Mouse (Mus musculus) hindbrain, postnatal 0 days (tissue): Measurements from ENCODE around the gene Pdzk1ip1. TPM values are rescaled to one million over a fixed set of nuclear protein-coding genes. Genes with fewer than 3 reads are reported as not detected.

ENCODE experiments used
- ATAC-seq: fragments of 200-750 bp; cut with Nextera tagmentation; 2 replicates; pipeline ENCODE4 v1.8.0; 2017; ENCODE audit warnings: mild to moderate bottlenecking, moderate TSS enrichment, moderate library complexity
- DNase-seq: peaks from one replicate; pipeline ENCODE4 v3.0.0-alpha.2; 2015; ENCODE audit warnings: low spot score
- H3K27ac ChIP-seq: fragments of 300-500 bp; sonication (generic); 2 replicates; pipeline ENCODE4 v1.5.1; 2014; ENCODE audit warnings: mild to moderate bottlenecking
- H3K27me3 ChIP-seq: fragments of 300-500 bp; sonication (generic); 2 replicates; pipeline ENCODE4 v1.6.1; 2014; ENCODE audit warnings: low read length, mixed read lengths; ENCODE audit not compliant: insufficient read depth
- H3K36me3 ChIP-seq: fragments of 300-500 bp; sonication (generic); 2 replicates; pipeline ENCODE4 v1.6.1; 2014; ENCODE audit warnings: low read length, mixed read lengths; ENCODE audit not compliant: insufficient read depth
- H3K4me1 ChIP-seq: fragments of 300-500 bp; sonication (generic); 2 replicates; pipeline ENCODE4 v1.6.1; 2014; ENCODE audit warnings: antibody characterized with exemption, low read length, mixed read lengths; ENCODE audit not compliant: insufficient read depth
- H3K4me2 ChIP-seq: fragments of 300-500 bp; sonication (generic); 2 replicates; pipeline ENCODE4 v1.6.1; 2014; ENCODE audit warnings: low read depth, mild to moderate bottlenecking, low read length, moderate library complexity, mixed read lengths
- H3K4me3 ChIP-seq: fragments of 300-500 bp; sonication (generic); 2 replicates; pipeline ENCODE4 v1.5.1; 2014; ENCODE audit warnings: low read length
- H3K9ac ChIP-seq: fragments of 300-500 bp; sonication (generic); replicated peaks from 2 replicates; pipeline ENCODE4 v1.6.1; 2014; ENCODE audit warnings: mild to moderate bottlenecking, low read length, moderate library complexity, mixed read lengths
- H3K9me3 ChIP-seq: fragments of 300-500 bp; sonication (generic); 2 replicates; pipeline ENCODE4 v1.6.1; 2016; ENCODE audit warnings: low read length, mixed read lengths
- CTCF ChIP-seq: IDR thresholded peaks from 2 replicates; pipeline ENCODE4 v1.5.1; 2016; ENCODE audit warnings: antibody characterized with exemption, control low read depth, low read depth
- WGBS: fragments of 180-500 bp; shearing (Covaris S2); extraction: QIAGEN DNeasy Blood & Tissue Kit; methylation state at CpG from one replicate; pipeline ENCODE4 v1.1.7; 2014; 5-methylcytosine and 5-hydroxymethylcytosine counted together
- polyA plus RNA-seq: library from polyadenylated mRNA; unstranded; fragments of >200 nt; fragmentation: Nextera tagmentation; extraction: Ambion mirVana; gene quantifications from 2 replicates; pipeline ENCODE4 v1.2.1, GENCODE M21; 2015
- total RNA-seq: library from RNA; depleted of rRNA; stranded (reverse); fragments of >200 nt; gene quantifications from 2 replicates; pipeline ENCODE4 v1.2.3, GENCODE M21; 2014

The Pdzk1ip1 gene
- total and polyA plus RNA-seq, 2 experiments from 2014 or later: 0.58 to 4.2 TPM

DNA sequence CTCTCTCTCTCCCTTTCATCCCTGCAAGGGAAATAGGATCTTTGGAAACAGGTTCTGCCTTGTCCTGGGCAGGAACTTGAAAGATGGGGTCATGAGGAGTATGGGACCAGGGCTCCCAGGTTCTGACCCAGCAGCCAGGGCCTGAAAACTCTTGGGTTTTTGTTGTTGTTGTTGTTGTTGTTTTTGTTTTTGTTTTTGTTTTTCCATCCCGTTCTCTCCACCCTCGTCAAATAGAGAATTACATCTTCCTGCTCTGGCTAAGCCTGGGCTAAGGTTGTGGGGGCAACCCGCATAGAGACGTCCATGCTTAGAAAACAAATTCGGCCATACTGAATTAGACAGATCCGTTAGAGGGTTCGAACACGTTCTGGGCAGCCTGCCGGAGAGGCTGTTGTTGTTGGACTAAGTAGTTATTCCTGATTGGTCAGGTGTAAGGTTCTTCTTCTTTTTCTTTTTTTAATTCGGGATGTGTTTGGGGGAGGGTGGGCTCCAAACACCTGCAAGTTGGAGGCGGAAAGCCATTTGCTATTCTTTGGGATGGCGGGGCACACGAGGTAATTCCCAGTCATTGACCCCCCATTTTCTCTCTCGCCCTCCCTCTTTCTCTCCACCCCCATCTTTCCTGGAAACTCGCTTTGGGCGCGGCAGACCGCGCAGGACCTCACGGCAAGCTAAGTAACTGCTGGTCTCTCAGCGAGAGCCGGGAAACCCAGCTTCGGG is 29.5 kb upstream of the Pdzk1ip1 start:
- Histone ChIP-seq H3K4me2 (peak overlapping the region; percentile 31), H3K9me3 (no peaks in the 10 kb centered on the region), H3K27ac (peak overlapping the region; percentile 65; the same call in 1 of the 2 replicates), H3K27me3 (peaks cover 60% of the 10 kb centered on the region), H3K4me3 (peak overlapping the region; percentile 29), H3K36me3 (no peaks in the 10 kb centered on the region), H3K9ac (no peak overlapping the region), H3K4me1 (no peaks in the 10 kb centered on the region)
- 3% methylated on average over 23 of the region's 23 CpGs for WGBS
- no peak for DNase-seq
- no peak for TF ChIP-seq CTCF
- no peak for ATAC-seq

GRCm38 (mm10) chr4:115059871-115060270 is 28.6 kb upstream of the Pdzk1ip1 start:
- Histone ChIP-seq H3K27ac (no peak overlapping the region), H3K4me2 (peak overlapping the region; percentile 6; the same call in 1 of the 2 replicates), H3K4me1 (no peaks in the 10 kb centered on the region), H3K36me3 (no peaks in the 10 kb centered on the region), H3K27me3 (peaks cover 60% of the 10 kb centered on the region), H3K9me3 (no peaks in the 10 kb centered on the region), H3K9ac (no peak overlapping the region), H3K4me3 (peak overlapping the region; percentile 18; the same call in 1 of the 2 replicates)
- WGBS: 10% methylated on average over 12 of the region's 12 CpGs
- ATAC-seq (no peak), DNase-seq (no peak)
- no peak for TF ChIP-seq CTCF

GRCm38 (mm10) chr4:115060753-115061152 is 27.8 kb upstream of the Pdzk1ip1 start:
- Histone ChIP-seq H3K4me1 (no peaks in the 10 kb centered on the region), H3K9ac (no peak overlapping the region), H3K27ac (no peak overlapping the region), H3K27me3 (peaks cover 60% of the 10 kb centered on the region), H3K36me3 (no peaks in the 10 kb centered on the region), H3K4me2 (peak overlapping the region; percentile 6; the same call in 1 of the 2 replicates), H3K9me3 (no peaks in the 10 kb centered on the region), H3K4me3 (no peak overlapping the region)
- no peak for TF ChIP-seq CTCF
- no peak for DNase-seq
- WGBS: 14% methylated on average over 3 of the region's 3 CpGs
- ATAC-seq: no peak

DNA sequence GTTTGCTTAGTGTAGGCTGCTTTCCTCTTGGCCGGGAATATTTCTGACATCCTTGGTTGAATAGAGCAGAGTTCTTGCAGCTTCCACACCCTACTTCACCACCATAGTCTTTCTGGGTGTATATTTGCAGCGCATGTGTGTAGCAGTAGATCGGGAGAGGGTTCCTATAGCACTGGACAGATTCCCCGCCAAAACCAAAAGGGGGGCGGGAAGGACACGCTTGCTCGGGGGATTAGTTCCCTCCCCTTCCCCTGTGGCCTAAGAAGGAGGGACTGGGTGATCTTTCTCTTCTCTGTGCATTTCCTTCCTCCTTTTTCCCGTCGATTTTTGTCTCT is 26.0 kb upstream of the Pdzk1ip1 start:
- H3K27me3 ChIP-seq: peaks cover 64% of the 10 kb centered on the region
- no peaks in the 10 kb centered on the region for H3K9me3 ChIP-seq
- WGBS: under 1% methylated on average over 9 of the region's 9 CpGs
- ATAC-seq (no peak), DNase-seq (no peak)
- TF ChIP-seq CTCF: no peak
- peak overlapping the region; percentile 47 for H3K4me3 ChIP-seq
- no peaks in the 10 kb centered on the region for H3K4me1 ChIP-seq
- peak overlapping the region; percentile 73 for H3K4me2 ChIP-seq
- H3K9ac ChIP-seq: no peak overlapping the region
- H3K27ac ChIP-seq: no peak overlapping the region
- no peaks in the 10 kb centered on the region for H3K36me3 ChIP-seq

DNA sequence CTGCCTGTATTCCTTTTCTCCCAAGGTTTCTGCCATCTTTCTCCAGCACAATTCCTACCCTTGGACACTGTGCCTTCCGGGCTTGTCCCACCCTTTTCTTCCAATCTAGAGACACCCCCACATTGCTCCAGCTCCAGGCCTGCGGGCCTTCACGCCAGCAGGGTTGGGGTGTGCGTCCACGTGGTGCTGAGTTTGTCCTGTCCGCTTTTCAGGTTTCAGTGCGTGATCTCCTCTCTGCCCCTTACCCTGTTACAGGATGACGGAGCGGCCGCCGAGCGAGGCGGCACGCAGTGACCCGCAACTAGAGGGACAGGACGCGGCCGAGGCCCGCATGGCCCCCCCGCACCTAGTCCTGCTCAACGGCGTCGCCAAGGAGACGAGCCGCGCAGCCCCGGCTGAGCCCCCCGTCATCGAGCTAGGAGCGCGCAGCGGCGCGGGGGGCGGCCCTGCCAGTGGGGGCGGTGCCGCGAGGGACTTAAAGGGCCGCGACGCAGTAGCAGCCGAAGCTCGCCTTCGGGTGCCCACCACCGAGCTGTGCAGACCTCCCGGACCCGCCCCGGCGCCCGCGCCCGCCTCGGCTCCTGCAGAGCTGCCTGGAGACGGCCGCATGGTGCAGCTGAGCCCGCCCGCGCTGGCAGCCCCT is 25.5 kb upstream of the Pdzk1ip1 start:
- Histone ChIP-seq H3K9ac (peak overlapping the region; percentile 25), H3K36me3 (no peaks in the 10 kb centered on the region), H3K4me2 (peak overlapping the region; percentile 73), H3K27me3 (peaks cover 59% of the 10 kb centered on the region), H3K4me3 (peak overlapping the region; percentile 47), H3K4me1 (no peaks in the 10 kb centered on the region), H3K9me3 (no peaks in the 10 kb centered on the region), H3K27ac (no peak overlapping the region)
- DNase-seq: peak; percentile 55
- peak; percentile 80 for ATAC-seq
- no peak for TF ChIP-seq CTCF
- 1% methylated on average over 48 of the region's 58 CpGs for WGBS

DNA sequence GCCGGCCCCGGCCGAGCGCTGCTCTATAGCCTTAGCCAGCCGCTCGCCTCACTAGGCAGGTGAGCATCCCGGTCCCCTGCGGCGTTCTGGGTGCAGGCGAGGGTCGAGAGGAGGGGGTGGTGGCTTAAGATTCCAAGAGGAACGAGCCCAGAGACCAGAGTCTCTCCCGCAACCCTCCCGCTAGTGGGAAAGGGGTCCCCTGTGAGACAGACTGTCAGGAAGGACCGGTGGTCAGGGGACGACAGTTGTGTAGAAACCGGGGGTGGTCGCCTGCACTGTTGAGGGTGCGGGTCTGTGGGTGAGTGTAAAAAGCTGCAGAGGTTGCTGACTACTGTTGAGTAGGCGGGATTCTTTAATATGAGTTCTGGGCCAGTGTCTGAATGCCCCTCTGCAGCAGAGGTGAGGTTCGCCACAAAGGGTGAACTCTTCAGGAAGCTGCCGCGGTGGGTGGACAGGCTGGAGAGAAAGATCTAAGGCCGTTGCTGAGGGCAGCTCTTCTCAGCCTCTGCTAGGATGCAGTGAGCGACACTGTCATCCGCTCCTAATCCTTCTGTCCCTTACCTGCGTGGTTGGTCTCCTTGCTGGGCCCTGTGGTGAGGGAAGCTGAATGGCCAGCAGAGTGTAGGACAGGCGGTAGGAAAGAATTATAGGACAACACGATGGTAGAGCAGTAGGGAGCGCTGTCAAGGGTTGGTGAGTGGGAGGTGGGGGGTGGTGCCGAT is 24.8 kb upstream of the Pdzk1ip1 start:
- H3K27ac ChIP-seq: no peak overlapping the region
- TF ChIP-seq CTCF: no peak
- H3K4me1 ChIP-seq: no peaks in the 10 kb centered on the region
- WGBS: 2% methylated on average over 31 of the region's 31 CpGs
- H3K36me3 ChIP-seq: no peaks in the 10 kb centered on the region
- no peaks in the 10 kb centered on the region for H3K9me3 ChIP-seq
- H3K4me2 ChIP-seq: peak overlapping the region; percentile 73
- peak overlapping the region; percentile 47 for H3K4me3 ChIP-seq
- ATAC-seq: peak; percentile 22; the same call in 1 of the 2 replicates
- peak overlapping the region; percentile 25 for H3K9ac ChIP-seq
- H3K27me3 ChIP-seq: peaks cover 54% of the 10 kb centered on the region
- no peak for DNase-seq
